Mouse (Mus musculus): Measurements from ENCODE around the gene Lipe.
"Not testable (repeated sequence)": the region's sequence is repeated elsewhere in the genome, so short reads cannot be mapped to it uniquely, and the experiment has no call there.

Lipe gene

DNA sequence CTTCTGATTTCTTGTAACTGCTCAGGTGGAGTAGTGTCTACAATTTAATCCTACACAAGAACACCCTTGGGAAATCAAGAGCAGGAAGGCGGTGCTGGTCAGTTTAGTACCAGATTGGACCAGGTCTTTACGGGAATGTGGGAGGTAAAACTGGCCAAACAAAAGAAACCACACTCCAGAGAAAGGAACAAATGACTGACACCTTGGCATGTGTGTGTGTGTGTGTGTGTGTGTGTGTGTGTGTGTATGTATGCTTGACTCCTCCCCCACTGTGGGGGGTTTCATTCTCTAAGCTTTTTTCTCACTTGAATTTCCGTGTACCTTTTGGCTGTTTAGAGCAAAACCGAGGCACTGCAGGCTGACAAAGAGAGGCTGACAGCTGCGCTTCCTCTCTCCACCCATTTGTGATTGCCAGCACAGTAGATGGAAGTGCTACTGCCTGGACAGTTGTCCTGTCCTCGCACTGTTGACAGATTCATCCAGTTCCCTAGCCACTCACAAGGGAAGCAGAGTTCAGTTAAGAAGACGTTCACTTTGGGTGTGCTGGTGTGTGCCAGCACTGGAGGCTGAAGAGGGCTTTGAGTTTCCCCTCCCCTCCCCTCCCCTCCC is 14.4 kb upstream of the Lipe start, which contains the start of gene Cxcl17:
TSS of gene Cxcl17 (minus strand) at position 54 of the 609 bp plus-strand sequence.
- DNase-seq (ENCODE audit: low spot score): no peak

DNA sequence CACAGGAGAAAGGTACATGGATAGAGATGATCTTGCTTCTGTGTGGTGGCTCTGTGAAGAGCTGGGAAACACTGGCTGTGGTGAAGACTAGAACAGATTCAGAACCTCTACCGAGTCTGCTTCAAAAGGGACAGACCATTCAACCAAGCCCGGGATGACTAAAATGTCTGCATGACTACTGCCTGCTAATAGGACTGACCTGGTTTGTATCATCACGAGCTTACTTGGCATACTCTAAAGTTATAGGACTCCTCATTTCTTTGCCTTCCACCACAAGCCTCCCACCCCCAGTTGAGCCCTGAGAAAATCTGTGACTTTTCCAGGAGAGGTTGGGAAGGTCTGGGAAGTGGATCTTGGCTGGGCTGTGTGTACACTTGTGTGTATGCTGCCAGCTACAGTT is 13.4 kb upstream of the Lipe start:
- no peak for DNase-seq (ENCODE audit: low spot score)

DNA sequence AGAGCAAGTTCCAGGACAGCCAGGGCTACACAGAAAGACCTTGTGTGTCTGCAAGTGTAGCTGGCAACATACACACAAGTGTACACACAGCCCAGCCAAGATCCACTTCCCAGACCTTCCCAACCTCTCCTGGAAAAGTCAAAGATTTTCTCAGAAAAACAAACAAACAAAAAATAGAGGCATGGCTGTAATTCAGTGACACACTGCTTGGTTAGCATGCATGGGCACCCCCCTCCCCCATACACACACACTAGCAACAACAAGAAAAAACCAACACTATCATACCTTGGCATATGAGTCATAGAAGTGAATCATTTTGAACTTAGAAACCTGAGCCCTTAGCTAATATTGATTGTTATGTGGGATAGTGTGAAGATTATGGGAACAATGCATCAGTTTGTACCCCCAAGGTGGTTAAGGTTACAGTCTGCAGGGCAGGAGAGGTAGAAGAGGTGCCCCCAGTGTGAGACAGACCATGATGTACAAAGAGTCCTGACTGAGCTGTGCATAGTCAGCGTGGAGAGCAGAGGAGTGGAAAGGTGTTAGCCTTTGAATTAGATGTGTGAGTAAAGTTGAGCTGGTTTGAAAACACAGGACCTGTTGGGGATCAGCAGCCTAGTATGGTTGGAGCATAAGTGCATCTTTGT is 12.6 kb upstream of the Lipe start:
- no peak for DNase-seq (ENCODE audit: low spot score)

DNA sequence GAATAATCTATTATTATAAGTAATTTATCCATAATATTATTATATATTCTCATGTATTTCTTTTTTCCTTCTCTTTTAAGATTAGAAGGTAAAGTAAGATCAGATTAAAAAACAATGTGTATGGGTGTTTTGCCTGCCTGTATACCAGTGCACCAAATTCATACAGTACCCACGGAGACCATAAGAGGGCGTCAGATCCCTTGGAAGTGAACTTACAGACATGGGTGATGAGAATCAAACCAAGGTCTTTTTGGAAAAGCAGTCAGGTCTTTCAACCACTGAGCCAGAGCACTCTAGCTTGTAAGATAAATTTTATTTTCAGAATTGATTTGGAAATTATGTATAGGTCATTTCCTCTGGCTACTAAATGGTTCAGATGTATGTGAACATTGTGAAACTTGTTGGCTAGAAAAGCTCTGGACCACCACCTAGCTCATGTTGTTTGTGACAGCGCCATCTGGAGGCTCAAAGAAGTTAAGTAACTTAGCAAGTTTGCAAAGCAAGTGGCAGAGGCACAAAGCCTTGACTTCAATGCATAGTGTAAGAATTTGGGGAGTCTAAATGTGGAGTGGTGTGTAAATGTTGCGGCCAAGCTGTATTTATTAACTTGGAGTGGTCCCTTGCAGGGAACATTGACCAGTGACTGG is 10.7 kb upstream of the Lipe start:
- no peak for DNase-seq (ENCODE audit: low spot score)

DNA sequence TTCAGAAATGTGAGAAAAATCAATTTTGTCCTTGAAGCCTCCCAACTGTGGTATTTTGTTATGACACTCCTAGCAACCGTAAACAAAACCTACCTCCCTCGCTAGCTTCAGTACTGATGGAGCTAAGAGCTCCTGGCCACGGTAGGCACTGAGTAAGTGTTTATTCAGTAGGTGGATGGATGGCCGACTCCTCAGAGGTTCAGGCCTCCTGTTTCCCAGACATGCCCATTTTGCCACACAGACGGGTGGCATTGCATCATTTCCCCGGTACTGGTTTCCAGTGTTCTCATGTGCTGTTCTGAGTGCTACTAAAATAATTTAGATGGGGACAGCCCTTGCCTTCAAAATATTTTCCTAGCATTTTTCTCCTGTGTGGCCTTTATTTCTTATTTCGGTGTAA is 8.0 kb upstream of the Lipe start:
- DNase-seq (ENCODE audit: low spot score): no peak

DNA sequence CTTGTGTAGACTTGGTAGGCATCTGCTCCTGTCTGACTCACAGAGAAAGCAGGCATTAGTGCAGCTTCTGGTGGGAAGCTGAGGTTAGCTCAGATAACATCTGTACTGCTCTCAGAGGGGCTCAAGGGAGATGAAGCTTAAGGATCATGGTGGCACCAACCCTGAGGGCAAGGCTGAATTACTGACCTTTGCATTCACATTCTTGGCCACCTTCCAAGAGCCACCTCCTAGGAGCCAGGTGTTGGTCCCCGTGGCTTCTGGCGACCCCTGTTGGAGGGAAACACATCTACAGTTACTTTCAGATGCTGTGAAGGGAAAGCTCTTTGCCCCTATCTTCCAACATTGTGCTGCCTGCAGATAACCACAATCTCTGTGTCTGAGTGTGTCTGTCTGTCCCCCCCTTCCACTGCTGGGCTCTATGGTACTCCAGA is 4.2 kb upstream of the Lipe start:
- DNase-seq (ENCODE audit: low spot score): peak; percentile 63

DNA sequence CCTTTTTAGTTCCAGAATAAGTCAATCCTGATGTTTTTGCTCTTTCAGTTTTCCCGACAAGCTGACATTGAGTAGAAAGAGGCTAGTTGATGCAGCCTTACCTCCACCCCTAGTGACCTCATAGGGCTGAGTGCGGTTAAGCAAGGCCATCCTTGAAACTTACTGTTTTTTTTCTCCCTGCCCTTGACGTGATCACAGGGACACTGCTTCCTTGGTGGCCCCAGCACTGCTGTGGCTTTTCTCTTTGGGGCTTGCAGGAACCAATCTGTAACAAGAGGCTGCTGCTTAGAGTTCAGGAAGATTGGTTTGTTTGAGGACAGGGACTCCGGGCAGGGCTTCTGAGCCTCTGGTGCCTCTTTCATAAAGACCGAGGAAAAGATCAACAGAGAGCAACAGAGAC is 3.5 kb upstream of the Lipe start:
- DNase-seq (ENCODE audit: low spot score): no peak

DNA sequence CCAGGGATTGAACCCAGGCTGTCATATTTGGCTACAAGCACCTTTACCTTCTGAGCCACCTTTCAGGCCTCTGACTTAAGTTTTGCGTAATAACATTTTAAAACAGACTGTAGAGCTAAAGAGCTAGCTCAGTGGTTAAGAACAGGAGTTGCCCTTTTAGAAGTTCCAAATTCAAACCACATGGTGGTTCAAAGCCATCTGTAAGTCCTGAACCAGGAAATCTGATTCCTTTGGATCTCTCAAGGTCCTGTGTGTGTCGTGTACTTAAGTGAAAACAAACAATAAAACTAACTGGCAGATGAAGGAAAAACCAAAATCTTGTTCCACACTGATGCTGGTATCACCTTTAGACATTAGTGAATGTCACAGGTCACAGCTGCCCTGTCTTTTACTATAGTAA is 3.0 kb upstream of the Lipe start:
- DNase-seq (ENCODE audit: low spot score): no peak

DNA sequence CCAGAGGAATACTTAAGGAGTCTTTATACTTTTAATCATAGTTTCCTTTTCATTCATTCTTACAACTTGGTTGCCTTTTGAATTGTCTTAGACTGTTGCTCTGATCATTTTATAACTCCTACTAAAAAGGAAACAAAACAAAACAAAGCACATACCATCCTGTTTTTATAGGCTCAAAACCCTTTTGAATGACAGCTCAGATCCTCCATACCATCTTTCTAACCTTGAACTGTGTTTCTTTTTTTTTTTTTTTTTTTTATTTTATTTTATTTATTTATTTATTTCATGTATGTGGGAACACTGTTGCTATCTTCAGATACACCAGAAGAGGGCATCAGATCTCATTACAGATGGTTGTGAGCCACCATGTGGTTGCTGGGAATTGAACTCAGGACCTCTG is 518 bp upstream of the Lipe start:
- DNase-seq (ENCODE audit: low spot score): not testable (repeated sequence)

DNA sequence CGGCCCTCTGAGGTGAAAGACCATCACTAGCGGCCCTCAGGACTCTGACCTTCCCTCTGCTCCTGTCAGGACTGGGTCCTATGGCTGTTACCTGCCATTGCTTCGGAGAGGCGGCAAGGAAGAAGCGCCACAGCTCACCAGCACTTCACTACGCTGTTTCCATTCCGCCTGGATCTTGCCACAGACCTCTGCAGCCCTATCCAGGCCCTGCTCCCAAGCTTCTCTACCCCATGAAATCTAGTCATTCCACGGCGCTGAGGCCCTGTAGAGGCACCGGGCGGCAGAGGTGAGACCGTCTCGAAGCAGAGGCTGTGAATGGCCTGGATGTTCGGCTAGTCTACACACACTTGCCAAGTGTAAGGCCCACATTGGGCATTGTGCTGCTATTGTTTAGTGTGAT is 1.9 kb downstream of the Lipe start:
- DNase-seq (ENCODE audit: low spot score): no peak

DNA sequence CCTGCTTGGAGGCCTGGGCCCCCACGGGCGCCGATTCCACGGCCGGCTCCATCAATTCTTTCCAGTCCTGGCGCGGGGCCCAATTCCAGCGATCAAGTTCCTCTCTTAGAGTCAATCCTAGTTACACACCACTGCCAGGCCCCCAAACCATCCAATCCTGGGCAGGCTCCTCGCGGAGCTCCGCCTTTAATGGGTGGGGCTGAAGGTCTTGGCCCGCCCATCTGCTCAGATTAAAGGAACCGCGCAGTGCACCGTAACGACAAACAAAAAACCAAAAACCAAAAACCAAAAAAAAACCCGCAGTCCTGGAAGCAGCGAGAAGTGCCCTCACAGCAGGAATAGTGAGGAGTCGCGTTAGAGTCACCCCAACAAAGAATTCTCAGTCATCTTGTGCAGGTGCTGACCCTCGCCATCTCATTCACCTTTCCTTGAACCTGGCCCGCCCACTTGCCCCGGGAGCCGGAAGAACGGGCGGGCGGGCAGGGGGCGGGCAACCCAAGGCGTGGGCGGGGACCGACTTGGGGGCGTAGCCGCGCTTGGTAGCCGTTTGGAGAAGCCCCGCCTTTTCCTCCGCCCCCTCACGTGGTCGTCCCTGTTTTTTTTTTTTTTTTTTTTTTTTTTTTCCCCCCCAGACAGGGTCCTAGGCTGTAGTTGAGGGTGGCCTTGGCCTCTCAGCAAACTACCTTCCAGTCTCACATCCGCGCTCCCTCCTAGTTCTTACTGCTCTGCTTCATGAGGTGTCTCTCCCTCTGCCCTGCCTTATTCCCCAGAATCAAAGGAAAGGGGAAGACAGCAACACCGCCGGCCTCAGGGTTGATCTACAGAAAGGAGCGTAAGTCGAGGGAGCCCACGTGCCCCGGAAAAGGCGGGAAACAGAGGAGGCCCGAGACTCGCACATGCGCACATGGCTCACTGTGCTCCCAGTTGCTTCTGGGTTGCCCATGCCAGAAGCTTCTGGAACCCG is 2.7 kb downstream of the Lipe start:
- DNase-seq (ENCODE audit: low spot score): peak; percentile 97

DNA sequence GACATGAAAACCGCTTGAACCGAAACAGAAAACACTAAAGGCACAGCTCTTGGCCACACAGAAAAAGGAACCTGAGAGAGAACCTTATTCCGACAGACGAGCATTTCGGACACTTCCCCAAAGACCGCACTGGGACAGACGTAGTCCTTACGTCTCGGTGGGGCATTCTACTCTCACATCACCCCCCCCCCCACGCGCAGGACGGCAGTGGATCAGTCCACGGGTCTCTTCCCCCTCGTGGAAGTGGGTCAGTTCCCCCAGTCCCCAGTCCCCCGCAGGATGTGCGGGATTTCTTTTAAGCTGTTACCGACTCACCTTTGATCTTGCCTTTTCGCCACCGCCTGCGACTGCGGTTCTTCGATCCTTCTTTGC is 3.3 kb downstream of the Lipe start:
- no peak for DNase-seq (ENCODE audit: low spot score)

DNA sequence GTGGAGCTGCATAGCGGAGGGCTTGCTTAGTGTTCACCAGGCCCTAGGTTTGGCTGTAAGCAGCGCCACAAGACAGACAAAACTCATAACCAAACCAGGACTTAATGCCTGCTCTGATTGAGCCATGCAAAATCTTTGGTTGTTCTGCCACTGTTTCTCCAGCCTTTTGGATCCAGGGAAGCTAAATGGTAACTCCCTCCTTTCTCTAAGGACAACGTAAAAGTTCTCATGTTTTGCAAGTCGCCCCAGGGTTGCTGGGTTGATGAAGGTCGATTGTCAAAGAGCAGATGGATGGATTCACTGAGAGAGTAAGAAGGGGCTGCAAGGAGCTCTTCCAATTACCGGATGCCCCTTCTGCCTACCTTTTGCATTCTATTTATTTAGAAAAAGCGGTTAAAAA is 3.8 kb downstream of the Lipe start:
- DNase-seq (ENCODE audit: low spot score): no peak

DNA sequence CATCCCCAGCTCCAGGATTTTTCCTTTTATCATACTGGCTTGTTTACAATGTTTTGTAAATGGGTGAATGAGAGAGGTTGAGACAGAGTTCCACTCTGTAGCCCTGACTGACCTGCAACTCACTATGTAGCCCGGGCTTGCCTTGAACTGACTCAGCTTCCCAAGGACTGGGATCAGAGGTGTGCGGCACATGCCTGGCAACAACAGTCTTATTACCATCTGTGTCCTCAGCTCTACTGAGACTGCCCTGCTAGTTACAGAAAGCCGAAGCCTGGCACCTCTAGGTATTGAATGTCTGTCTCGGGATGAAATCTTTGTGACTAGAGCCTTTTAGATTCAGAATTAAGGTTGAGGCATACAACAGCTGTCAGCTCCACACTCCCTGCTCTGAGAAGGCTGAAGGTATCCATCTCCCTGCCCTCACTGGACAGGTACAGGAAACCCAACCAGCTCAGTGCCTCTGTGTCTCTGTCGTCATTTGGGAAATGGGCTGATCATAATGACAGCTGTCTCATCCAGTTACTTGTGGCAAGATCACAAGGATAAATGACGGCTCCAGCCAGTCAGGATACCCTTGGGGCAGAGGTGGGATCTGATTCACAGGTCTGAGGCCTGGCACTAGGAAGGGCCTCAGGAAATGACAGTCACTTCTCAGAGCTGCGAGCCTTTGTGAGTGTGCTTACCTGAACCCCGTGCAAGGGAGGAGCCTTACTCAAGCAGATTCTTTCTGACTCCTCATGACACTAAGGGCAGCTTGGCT is 4.9 kb downstream of the Lipe start:
- no peak for DNase-seq (ENCODE audit: low spot score)

DNA sequence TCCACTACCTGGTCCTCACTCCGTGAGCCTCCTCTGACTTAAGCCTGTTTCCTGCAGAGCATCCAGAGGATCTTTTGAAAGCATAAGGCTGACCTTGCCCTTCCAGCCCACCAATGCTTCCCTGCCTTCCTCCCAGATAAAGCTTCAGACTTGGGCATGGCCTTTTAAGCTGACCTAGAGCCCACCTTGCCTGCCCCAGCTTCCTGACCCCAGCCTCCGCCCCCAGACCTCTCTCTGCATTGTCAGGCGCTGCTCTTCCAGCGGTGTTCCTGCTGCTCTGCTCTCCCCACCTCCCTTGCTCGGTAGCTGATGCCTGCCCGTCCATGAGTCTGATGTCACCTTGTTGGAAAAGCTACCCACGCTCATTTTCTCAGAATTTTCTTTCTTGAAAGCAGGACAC is 5.7 kb downstream of the Lipe start:
- no peak for DNase-seq (ENCODE audit: low spot score)

DNA sequence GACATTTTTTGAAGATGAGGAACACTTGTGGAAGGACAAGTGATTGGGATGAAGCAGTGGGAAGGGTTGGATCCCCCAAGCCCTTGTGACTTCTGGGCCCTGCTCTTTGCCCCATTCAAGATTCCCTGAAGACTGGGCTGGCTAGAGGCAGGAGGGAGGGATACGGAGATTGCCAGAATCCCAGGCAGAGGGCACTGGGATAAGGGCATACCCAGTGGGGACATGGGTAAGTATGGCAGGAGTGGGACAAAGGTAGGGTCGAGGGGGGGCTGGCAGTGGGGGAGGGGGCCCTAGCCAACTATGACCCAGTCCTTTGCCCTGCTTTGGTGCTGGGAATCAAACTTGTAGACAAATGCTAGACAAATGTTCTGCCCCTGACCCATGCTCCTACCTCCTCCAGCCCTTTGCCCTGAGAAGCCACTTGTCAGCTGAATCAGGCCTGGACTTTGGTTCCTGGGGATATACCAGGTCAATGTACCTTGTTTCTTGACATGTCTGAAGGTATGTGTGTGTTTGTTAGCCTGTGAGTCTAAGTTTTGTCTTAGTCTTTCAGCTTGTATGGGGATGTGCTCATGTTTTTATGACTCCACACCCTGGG is 6.6 kb downstream of the Lipe start:
- DNase-seq (ENCODE audit: low spot score): no peak

DNA sequence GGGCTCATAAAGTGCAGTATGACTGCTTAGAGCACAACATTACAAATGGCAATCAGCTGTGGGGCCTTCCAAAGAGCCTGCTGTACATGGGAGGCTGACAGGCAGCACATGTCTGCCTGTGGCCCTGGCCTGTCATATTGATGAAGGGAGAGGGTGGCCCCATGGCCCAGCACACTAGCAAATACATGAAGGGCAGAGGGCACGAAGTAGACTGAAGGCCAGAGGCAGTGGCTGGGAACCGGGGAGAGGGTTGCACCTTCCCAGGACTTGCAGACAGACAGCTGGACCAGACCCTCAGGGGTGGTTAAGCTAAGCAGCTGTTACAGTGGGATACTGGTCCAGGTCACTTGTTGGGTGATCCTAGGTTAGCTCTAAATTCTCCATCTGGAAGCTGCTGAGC is 7.5 kb downstream of the Lipe start:
- DNase-seq (ENCODE audit: low spot score): no peak

DNA sequence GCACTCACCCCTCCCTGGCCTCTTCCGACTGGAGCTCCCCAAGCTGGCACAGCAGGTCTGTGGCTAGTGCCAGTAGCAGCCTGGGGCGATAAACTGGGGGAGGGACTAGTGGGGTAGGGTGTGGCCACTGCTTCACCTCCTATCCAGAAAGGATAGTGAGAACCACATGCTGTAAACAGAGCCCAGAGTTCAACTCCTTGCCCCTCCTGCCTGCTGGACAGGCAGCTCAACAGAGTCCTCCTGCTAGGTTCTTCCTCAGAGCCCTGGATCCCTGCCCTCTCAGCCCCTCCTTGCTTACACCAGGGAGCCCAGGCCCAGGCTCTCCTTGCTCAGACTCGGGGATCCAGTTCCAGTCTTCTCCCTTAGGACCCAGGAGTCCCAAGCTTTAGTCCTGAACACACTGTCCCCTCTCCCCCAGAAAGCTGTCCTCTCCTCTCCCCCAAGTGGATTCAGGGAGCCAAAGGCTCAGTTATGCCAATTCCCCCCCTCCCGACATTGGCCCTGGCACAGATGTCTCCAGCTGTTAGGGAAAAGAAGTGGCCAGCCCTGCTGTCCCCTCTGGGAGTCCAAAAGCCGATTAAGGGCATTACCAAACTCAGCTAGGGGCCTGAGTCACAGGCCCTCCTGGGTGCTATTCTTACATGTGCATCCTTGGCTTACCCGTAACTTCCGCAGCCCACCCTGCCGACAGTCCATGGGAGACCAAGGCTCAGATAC is 8.3 kb downstream of the Lipe start:
- DNase-seq (ENCODE audit: low spot score): peak; percentile 82

DNA sequence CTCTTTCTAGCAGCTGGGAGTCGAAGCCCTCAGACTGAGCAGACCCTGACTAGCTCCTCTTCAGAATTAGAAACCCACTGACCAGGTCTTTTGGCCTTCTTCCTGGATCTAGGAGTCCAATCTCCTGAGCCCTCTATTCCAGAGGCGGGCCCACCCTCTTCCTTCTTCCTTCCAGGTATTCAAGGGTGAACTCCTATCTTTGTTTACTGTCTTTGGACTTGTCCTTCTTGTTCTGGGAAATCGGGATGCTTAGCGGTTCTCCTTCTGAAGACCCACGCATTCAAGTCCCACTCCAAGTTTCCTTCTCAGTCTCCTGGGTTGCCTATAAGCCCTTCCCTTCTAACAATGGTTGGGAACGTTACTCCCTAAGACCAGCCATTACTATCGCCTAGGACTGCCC is 9.6 kb downstream of the Lipe start:
- no peak for DNase-seq (ENCODE audit: low spot score)

DNA sequence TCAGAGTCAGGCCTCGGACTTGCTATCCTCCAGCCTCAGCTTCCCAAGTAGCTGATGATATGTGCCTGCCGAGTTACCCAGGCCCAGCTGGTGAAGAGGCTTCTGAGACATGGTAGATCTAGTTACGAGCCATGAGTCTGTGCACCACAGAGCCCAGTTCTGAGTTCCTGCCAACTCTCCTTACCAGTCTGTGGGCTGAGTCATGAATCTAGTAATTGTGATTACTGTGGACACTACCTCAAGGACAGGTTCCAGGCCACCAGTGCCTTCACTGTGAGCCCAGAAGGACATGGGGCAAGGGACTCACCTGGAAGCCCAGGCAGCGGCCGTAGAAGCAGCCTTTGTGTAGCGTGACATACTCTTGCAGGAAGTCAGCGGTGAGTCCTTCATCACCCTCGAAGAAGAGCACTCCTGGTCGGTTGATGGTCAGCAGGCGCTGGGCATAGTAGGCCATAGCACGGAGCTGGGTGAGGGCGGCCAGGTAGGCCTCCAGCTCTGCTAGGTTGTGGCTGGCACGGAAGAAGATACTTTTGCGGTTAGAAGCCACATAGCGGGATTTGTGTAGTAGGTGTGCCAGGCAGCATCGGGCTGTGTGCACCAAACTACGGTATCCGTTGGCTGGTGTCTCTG is 10.6 kb downstream of the Lipe start:
- DNase-seq (ENCODE audit: low spot score): no peak
